Comparison of ENCODE assay signal across 8 mouse cellular contexts in genomic region chr8:70660273-70660725, GRCm38 (mm10). TPM values are rescaled to one million over a fixed set of nuclear protein-coding genes. Genes with fewer than 3 reads are reported as not detected.
DNase-seq lines count a peak whose midpoint lies in the region; ATAC-seq and TF ChIP-seq lines count a peak whose summit lies in the region.

Gene Pgpep1 (minus strand): TSS chr8:70660388.

- TF ChIP-seq POLR2A in small intestine, adult 2 months (IDR thresholded peaks at IDR 0.05; ENCODE audit: low read depth, low read length): no peak

- H3K4me2 ChIP-seq in embryonic facial prominence, embryonic 12.5 days (replicated peaks): peak within 1 kb of the TSS; percentile 84
- peak within 1 kb of the TSS; percentile 96 for H3K4me2 ChIP-seq in heart, embryonic 15.5 days
- H3K4me2 ChIP-seq in lung, embryonic 15.5 days: peak within 1 kb of the TSS; percentile 86

- peak within 1 kb of the TSS; percentile 72 for H3K27ac ChIP-seq in embryonic facial prominence, embryonic 12.5 days
- peak within 1 kb of the TSS; percentile 88 for H3K27ac ChIP-seq in heart, embryonic 15.5 days
- peak within 1 kb of the TSS; percentile 84 for H3K27ac ChIP-seq in lung, embryonic 15.5 days
- H3K27ac ChIP-seq in small intestine, adult 2 months (ENCODE audit: insufficient read depth, low read depth, low read length): peak within 1 kb of the TSS; percentile 94

- no peaks in the 10 kb centered on the region for H3K9me3 ChIP-seq in embryonic facial prominence, embryonic 12.5 days
- H3K9me3 ChIP-seq in heart, embryonic 15.5 days (replicated peaks): no peaks in the 10 kb centered on the region
- no peaks in the 10 kb centered on the region for H3K9me3 ChIP-seq in lung, embryonic 15.5 days

- TF ChIP-seq CTCF in small intestine, adult 2 months (IDR thresholded peaks at IDR 0.05; ENCODE audit: extremely low read depth, insufficient read length, insufficient replicate concordance, low read depth, low read length): no peak

- H3K4me3 ChIP-seq in embryonic facial prominence, embryonic 12.5 days: peak within 1 kb of the TSS; percentile 77
- H3K4me3 ChIP-seq in heart, embryonic 15.5 days: peak within 1 kb of the TSS; percentile 83
- peak within 1 kb of the TSS; percentile 87 for H3K4me3 ChIP-seq in lung, embryonic 15.5 days
- peak within 1 kb of the TSS; percentile 94 for H3K4me3 ChIP-seq in small intestine, adult 2 months (ENCODE audit: low read depth, low read length)

- 5% methylated on average over 14 of the region's 14 CpGs for WGBS in embryonic facial prominence, embryonic 12.5 days
- WGBS in heart, embryonic 15.5 days: 2% methylated on average over 14 of the region's 14 CpGs
- WGBS in lung, embryonic 15.5 days: under 1% methylated on average over 14 of the region's 14 CpGs
- WGBS in small intestine, adult 2 months: under 1% methylated on average over 14 of the region's 14 CpGs

- no peak for DNase-seq in layer of hippocampus, adult 18-20 months (ENCODE audit: low spot score in 2 of 2)
- DNase-seq in layer of hippocampus, adult 11-12 months (ENCODE audit: low spot score): no peak
- DNase-seq in kidney, postnatal 25 days: peak; percentile 66 to 84
- DNase-seq in right cerebral cortex, adult 2 months (ENCODE audit: low spot score in 2 of 2): no peak

- peak within 1 kb of the TSS; percentile 67 for H3K9ac ChIP-seq in embryonic facial prominence, embryonic 12.5 days
- H3K9ac ChIP-seq in heart, embryonic 15.5 days: peak within 1 kb of the TSS; percentile 90
- H3K9ac ChIP-seq in lung, embryonic 15.5 days: peak within 1 kb of the TSS; percentile 90

- H3K27me3 ChIP-seq in embryonic facial prominence, embryonic 12.5 days: no peaks in the 10 kb centered on the region
- no peaks in the 10 kb centered on the region for H3K27me3 ChIP-seq in heart, embryonic 15.5 days
- H3K27me3 ChIP-seq in lung, embryonic 15.5 days: no peaks in the 10 kb centered on the region
- H3K27me3 ChIP-seq in small intestine, adult 2 months (ENCODE audit: control insufficient read depth, insufficient read depth, low read length): no peaks in the 10 kb centered on the region

- H3K4me1 ChIP-seq in embryonic facial prominence, embryonic 12.5 days: peaks cover 19% of the 10 kb centered on the region
- H3K4me1 ChIP-seq in heart, embryonic 15.5 days (replicated peaks): peaks cover 27% of the 10 kb centered on the region
- peaks cover 27% of the 10 kb centered on the region for H3K4me1 ChIP-seq in lung, embryonic 15.5 days
- H3K4me1 ChIP-seq in small intestine, adult 2 months (ENCODE audit: control insufficient read depth, insufficient read depth, insufficient read length, low read length): peaks cover 13% of the 10 kb centered on the region

- peak; percentile 31 for ATAC-seq in embryonic facial prominence, embryonic 12.5 days (ENCODE audit: insufficient number of reproducible peaks, insufficient read depth, low FRiP score, low TSS enrichment)
- peak; percentile 34 for ATAC-seq in heart, embryonic 15.5 days (replicated peaks; ENCODE audit: insufficient number of reproducible peaks, insufficient read depth, low FRiP score, low read depth)
- peak; percentile 74 for ATAC-seq in lung, embryonic 15.5 days (ENCODE audit: borderline replicate concordance, extremely low read depth, low FRiP score, low TSS enrichment)

- H3K36me3 ChIP-seq in embryonic facial prominence, embryonic 12.5 days: peaks cover 17% of the 10 kb centered on the region
- H3K36me3 ChIP-seq in heart, embryonic 15.5 days: peaks cover 15% of the 10 kb centered on the region
- H3K36me3 ChIP-seq in lung, embryonic 15.5 days: peaks cover 10% of the 10 kb centered on the region
- H3K36me3 ChIP-seq in small intestine, adult 2 months (ENCODE audit: control insufficient read depth, insufficient read depth, low read length): peaks cover 14% of the 10 kb centered on the region

RNA-seq across cellular contexts. Expression of gene Pgpep1, which starts in this region (rescaled TPM):
- total RNA-seq in layer of hippocampus, adult 18-20 months (2021): 10 to 100 TPM; 20.0 to 23.3 TPM
- polyA plus RNA-seq in embryonic facial prominence, embryonic 12.5 days (2016; fragmentation: Nextera tagmentation; extraction: Ambion mirVana): 59.5 and 70.4 TPM in 2 replicates
- 32.2 and 36.3 TPM in 2 replicates for polyA plus RNA-seq in heart, embryonic 15.5 days (2015; fragmentation: Nextera tagmentation; extraction: Ambion mirVana)
- polyA plus RNA-seq in lung, embryonic 15.5 days (2015; fragmentation: Nextera tagmentation; extraction: Ambion mirVana): 38.5 and 47.7 TPM in 2 replicates
- polyA plus RNA-seq in small intestine, adult 2 months (2012; rRNA removed): 49.5 and 129 TPM in 2 replicates

Comparison
In these comparisons a context has a peak if more than half of its experiments do, and no peak if none do; other contexts are left out.
1. DNase-seq: peak in kidney, postnatal 25 days (2 of 2); none in layer of hippocampus, adult 18-20 months (0 of 2), layer of hippocampus, adult 11-12 months (single experiment) and right cerebral cortex, adult 2 months (0 of 2).
2. Peak in every context shown above with its lines, with median percentiles within 50 percentile points of each other: ATAC-seq, H3K27ac ChIP-seq, H3K4me2 ChIP-seq, H3K4me3 ChIP-seq and H3K9ac ChIP-seq.